Comparison of ENCODE assay signal across 8 mouse cellular contexts in the genomic region with DNA sequence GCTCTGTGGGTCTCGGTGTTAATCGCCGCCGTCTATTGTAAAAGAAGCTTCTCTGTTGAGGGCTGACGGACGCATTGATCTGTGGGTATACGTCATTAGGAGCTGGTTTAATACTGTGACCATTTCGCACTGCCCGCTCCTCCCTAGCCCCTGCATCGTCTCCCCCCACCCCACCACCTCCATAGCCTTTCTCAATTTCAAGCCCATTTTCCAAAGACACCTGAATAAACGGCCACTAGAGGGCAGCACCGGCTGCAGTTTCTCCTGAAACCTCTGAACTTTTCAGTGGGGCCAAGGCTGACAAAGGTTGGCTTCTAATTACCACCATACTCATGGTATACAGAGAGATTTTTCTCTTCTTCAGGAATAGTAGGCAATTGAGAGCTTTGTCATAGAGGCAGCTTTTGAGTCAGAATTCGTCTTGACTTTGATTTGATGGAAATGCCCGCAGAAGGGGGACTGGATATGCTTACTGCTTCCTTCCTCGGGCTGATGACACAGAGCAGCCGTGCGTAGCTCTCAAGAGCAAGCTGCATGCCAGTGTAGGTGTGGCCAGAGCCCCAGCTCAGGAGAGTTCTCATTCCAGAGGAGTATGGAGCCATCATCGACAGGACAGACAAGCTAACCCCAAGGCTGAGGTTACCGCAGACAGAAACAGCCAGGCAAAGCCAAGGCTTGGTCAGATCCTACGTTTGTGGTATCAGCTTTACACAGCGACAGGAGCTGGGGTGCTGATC. TPM values are rescaled to one million over a fixed set of nuclear protein-coding genes. Genes with fewer than 3 reads are reported as not detected.
DNase-seq lines count a peak whose midpoint lies in the region; ATAC-seq lines count a peak whose summit lies in the region.

No protein-coding gene starts in this region.

- 28% methylated on average over 21 of the region's 21 CpGs for WGBS in hindbrain, embryonic 12.5 days

- no peaks in the 10 kb centered on the region; the same call in 1 of the 2 replicates for H3K9me3 ChIP-seq in hindbrain, embryonic 12.5 days (replicated peaks)

- no peaks in the 10 kb centered on the region for H3K36me3 ChIP-seq in hindbrain, embryonic 12.5 days

- peak overlapping the region; percentile 33 for H3K4me3 ChIP-seq in hindbrain, embryonic 12.5 days

- no peaks in the 10 kb centered on the region for H3K27me3 ChIP-seq in hindbrain, embryonic 12.5 days

- DNase-seq in NIH3T3 (ENCODE audit: low read depth): peak; percentile 82
- peak; percentile 82 for DNase-seq in cerebellum, adult 9-10 months
- peak; percentile 94 to 95 for DNase-seq in layer of hippocampus, postnatal 10 days (ENCODE audit: low spot score in 2 of 2)
- DNase-seq in lung, postnatal 10 days: peak; percentile 87
- DNase-seq in retina, adult 2 months (ENCODE audit: low read depth, low spot score): peak; percentile 68
- peak; percentile 43 to 68 for DNase-seq in urinary bladder, adult 18-20 months (ENCODE audit: low spot score in 2 of 2)

- ATAC-seq in frontal cortex, adult (ENCODE audit: low TSS enrichment): peak; percentile 38
- ATAC-seq in hindbrain, embryonic 12.5 days (ENCODE audit: low FRiP score): peak; percentile 89

- H3K27ac ChIP-seq in hindbrain, embryonic 12.5 days: peak overlapping the region; percentile 67

- H3K9ac ChIP-seq in hindbrain, embryonic 12.5 days: peak overlapping the region; percentile 51

- H3K4me1 ChIP-seq in hindbrain, embryonic 12.5 days: peaks cover 4% of the 10 kb centered on the region; the same call in 1 of the 2 replicates

- H3K4me2 ChIP-seq in hindbrain, embryonic 12.5 days (replicated peaks): peak overlapping the region; percentile 54

RNA-seq across cellular contexts. Expression of gene Mobp, which starts 42.0 kb away (rescaled TPM):
- polyA plus RNA-seq in hindbrain, embryonic 12.5 days (2016; fragmentation: Nextera tagmentation; extraction: Ambion mirVana): not detected in 2 replicates
- total RNA-seq in layer of hippocampus, postnatal 10 days (2021): 10 to 100 TPM; 16.2 to 17.0 TPM

Comparison
In these comparisons a context has a peak if more than half of its experiments do, and no peak if none do; other contexts are left out.
1. Peak in every context shown above with its lines: DNase-seq, ATAC-seq, H3K4me3 ChIP-seq and H3K27ac ChIP-seq.